Mouse (Mus musculus) forebrain, embryonic 12.5 days (tissue): ENCODE data around the gene Endod1. TPM values are rescaled to one million over a fixed set of nuclear protein-coding genes. Genes with fewer than 3 reads are reported as not detected.

Experiments
- polyA plus RNA-seq: library from polyadenylated mRNA; unstranded; fragments of >200 nt; fragmentation: Nextera tagmentation; extraction: Ambion mirVana; gene quantifications from 2 replicates; pipeline ENCODE4 v1.2.1, GENCODE M21; 2016

Gene Endod1
- polyA plus RNA-seq, 1 experiment from 2014 or later = 6.9 TPM

Other genes starting within 250 kb of the Endod1 start
- gene Sesn3, start 106.4 kb downstream of the Endod1 start, polyA plus RNA-seq = 20.3 and 20.7 TPM in 2 replicates
- gene Kdm4d, start 119.0 kb upstream of the Endod1 start, polyA plus RNA-seq = 0.12 and 0.27 TPM in 2 replicates
- gene Cwc15, start 119.1 kb upstream of the Endod1 start, polyA plus RNA-seq = 192 and 194 TPM in 2 replicates